Mouse (Mus musculus) right cerebral cortex, adult 18-20 months (tissue): Measurements from ENCODE around the gene 3100002H09Rik.

Experiments used
- DNase-seq: peaks from one replicate; pipeline ENCODE4 v3.0.0; 2022; ENCODE audit warnings: mixed read lengths

Gene 3100002H09Rik

GRCm38 (mm10) chr4:124610703-124611102 lies at the start of gene 3100002H09Rik:
TSS of gene 3100002H09Rik (minus strand) at chr4:124610803.
- no peak for DNase-seq

GRCm38 (mm10) chr4:124659251-124660217 lies 48.9 kb upstream of the 3100002H09Rik start:
- DNase-seq = no peak

DNA sequence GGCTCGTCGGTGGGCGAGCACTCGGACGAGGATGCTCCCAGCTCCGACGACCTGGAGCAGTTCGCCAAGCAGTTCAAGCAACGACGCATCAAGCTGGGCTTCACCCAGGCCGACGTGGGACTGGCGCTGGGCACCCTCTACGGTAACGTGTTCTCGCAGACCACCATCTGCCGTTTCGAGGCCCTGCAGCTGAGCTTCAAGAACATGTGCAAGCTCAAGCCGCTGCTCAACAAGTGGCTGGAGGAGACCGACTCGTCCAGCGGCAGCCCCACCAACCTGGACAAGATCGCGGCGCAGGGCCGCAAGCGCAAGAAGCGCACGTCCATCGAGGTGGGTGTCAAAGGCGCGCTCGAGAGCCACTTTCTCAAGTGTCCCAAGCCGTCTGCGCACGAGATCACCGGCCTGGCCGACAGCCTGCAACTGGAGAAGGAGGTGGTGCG lies 47.8 kb upstream of the 3100002H09Rik start:
- no peak for DNase-seq

- DNase-seq = no peak
These were observed 47.2 kb upstream of the 3100002H09Rik start for GRCm38 (mm10) chr4:124657781-124658180.

- peak; percentile 92 for DNase-seq
These were observed 46.4 kb upstream of the 3100002H09Rik start for GRCm38 (mm10) chr4:124656854-124657650.

DNA sequence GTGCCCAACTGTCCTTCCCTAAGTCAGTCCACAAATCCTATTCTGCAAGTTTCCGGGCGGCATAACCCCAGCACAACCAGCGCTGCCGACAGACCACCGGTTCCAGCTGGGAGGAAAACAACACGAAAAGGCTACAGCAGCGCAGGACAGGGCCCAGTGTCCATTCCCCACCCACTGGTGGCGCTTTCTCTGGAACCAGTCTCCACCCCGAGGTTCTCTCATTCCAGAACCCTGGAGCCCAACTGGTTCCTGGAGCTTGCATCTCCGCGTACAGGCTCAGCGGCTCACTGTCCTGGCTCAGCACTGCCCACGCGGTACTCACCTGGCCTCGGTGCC lies 45.9 kb upstream of the 3100002H09Rik start, which contains the start of gene Pou3f1:
Gene Pou3f1 (plus strand): TSS at position 290 of the 336 bp plus-strand sequence.
- DNase-seq = no peak

DNA sequence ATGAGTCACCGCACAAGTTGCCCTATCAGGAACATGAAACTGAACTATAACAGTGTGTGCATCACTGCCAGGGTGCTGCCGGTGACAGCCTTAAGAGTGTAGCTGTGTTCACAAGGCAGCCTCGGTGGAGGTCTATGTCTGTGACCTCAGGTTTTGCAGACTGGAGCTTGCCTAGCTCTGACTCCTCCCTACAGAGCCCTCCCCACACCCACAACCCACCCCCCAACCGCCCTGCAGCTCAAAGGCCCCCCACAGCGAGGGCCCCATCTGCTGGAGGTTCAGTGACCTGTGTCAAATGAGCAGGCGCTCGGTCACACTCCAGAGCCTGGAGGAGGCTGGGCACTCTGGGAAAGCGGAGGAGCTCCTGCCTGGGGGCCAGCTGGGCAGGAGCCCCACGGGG lies 42.3 kb upstream of the 3100002H09Rik start:
- no peak for DNase-seq

DNA sequence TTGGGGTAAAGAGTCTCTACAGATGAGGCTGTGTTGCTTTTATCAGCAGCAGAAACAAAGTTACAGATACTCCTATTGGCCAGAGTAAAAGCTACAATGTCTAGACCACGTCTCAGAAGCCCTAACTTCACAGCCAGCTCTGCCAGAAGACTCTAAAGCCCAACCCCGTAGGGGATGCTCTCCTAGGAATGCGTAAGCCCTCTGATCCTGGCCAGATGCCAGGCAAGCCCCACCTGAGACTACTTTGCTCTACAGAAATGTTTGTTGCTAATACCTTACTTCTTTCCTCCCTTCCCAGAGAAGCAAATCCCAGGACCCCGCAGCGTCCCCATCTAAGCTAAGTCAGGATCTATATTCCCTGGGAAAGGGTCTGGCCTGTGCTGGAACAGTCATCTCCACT lies 37.3 kb upstream of the 3100002H09Rik start:
- DNase-seq = no peak

DNA sequence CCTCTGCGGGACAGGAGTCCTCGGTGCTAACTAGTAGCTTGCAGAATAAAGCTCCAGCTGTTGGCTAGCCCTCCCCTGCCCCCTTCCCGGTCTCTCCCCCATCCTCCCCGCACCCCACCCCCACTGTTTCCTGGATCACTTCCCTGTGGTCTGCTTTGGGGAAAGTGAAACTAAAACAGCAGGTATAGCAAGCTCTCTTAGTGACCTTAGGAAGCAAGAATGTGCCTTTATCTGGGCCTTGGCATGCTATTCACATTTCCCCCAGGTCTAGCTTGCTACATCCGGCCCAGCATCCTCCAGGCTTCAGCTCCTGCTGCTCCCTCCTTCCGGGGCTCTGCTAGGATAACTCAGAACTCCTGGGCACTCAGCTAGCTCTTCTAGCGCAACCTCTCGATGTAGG lies 36.0 kb upstream of the 3100002H09Rik start:
- DNase-seq = no peak

- DNase-seq = no peak
These were observed 34.4 kb upstream of the 3100002H09Rik start for GRCm38 (mm10) chr4:124644974-124645433.

DNA sequence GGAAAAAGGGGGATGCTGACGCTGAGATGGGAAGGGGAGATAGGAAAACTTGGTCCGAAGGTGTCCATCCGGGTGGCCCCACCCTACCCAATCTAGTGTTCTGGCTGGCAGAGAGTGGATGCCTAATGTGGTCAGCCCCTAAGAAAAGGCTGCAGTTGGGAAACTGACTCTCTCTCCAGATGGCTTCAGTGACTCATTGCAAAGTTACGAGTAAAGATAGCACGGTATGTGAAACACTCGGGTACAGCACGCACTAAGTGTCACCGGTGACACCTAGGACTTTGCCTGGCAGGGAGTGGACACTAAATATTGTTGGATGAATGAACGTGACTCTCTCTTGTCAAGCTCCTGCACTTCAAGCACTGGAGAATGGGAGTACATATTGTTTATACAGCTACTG lies 33.3 kb upstream of the 3100002H09Rik start:
- no peak for DNase-seq

DNA sequence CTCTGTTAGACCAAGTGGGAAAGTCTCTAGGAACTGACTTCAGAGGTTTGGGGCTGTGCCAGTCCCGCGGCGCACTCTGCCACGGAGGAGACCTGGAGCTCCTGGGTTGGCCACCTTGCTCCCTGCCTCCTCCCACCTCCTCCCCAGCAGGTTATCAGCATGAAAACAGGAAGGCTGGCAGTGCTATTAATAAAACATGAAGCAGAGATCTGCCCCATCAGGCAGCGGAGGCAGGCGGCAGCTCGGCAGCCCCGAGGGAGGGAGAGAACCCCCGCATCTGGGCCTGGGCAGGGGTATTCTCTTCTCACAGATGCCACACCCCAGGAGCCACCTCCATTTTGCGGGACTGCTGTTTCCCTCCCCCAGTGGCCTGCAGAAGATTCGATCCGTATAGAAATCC lies 29.1 kb upstream of the 3100002H09Rik start:
- DNase-seq = no peak

DNA sequence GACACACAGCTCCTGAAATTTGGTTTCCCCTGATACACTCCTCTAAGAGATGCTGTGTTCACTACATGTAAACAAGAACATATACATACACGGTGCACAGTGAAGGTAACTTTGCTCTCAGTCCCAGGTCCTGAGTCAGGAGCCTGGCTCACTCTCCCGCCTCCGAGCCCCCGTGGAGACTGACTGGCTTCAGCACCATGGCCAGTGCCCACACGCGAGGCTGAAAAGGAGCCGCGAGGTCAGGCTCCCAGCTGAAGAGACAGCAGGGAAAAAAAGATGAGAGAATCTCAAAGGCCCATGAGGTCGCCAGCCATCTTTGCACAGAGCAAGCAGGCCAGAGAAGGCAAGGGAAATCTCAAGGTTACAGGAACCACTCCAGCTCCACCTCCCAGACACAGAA lies 22.7 kb upstream of the 3100002H09Rik start:
- no peak for DNase-seq

DNA sequence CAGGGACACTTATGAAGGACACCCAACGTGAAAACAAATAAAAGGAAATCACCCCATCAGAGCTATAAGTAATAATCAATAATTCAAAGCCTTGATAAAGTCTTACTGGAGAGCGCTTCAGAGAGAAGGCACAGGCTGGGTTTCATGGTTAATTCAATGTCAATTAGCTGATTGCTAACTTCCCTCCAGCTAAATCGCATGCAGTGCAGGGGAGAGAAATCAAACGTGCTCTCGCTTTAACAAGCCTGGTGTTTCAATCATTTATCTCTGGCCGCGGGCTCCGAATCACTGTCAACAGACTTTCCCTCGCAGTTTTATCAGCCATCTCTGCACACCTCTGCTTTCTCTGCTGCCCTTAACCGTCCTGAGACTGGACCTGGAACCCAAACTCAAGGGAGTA lies 22.3 kb upstream of the 3100002H09Rik start:
- no peak for DNase-seq

DNA sequence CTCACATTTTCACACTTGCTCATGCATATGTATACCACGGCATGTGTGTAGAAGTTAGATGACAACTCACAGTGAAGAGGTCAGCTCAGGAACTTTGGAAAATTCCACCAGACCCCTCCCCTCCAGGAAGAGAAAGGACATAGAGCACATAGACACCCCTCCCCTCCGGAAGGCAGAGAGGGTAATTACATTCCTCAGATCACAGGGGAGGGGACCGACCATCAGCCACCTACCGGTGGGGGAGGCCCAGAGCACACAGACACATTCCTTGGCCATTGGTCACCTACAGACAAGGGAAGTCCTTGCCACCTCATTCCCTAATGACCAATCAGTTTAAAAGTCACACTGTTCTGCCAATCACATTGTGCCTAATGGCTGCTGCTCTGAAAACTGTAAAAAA lies 20.9 kb upstream of the 3100002H09Rik start:
- DNase-seq = no peak

- no peak for DNase-seq
These were observed 16.2 kb upstream of the 3100002H09Rik start for GRCm38 (mm10) chr4:124626836-124627235.

GRCm38 (mm10) chr4:124624111-124624581 lies 13.5 kb upstream of the 3100002H09Rik start:
- DNase-seq = peak; percentile 58

GRCm38 (mm10) chr4:124622566-124622965 lies 12.0 kb upstream of the 3100002H09Rik start:
- DNase-seq = no peak

GRCm38 (mm10) chr4:124621406-124621805 lies 10.8 kb upstream of the 3100002H09Rik start:
- no peak for DNase-seq

- no peak for DNase-seq
These were observed 8.0 kb upstream of the 3100002H09Rik start for GRCm38 (mm10) chr4:124618599-124618998.

DNA sequence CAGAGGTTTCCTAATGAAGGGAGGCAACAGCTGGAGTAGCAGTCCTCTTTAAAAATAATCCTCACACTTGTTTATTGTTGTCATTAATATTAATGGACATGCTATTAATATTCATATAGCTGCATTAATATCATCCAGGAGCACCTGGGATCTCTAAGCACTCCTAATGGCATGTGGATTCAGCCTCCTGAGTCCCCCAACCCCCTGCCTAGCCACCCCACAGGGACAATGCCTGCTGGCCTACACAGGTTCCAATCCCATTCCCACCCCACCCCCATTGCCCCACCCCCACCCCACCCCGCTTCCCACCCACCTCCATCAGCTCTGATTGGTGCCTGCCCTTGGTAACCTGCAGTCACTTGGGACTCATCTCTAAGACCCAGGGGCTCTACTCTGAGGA lies 6.0 kb upstream of the 3100002H09Rik start:
- no peak for DNase-seq

- no peak for DNase-seq
These were observed 5.4 kb upstream of the 3100002H09Rik start for GRCm38 (mm10) chr4:124615986-124616385.

GRCm38 (mm10) chr4:124615406-124615960 lies 4.9 kb upstream of the 3100002H09Rik start:
- no peak for DNase-seq
